Mouse (Mus musculus) thymus, postnatal 14 days (tissue): Measurements from ENCODE around the gene Nsdhl.

Experiments used
- DNase-seq: peaks from one replicate; pipeline ENCODE4 v3.0.0; 2021

The Nsdhl gene

GRCm38 (mm10) chrX:73005678-73006077 lies 87.3 kb downstream of the Nsdhl start:
- no peak for DNase-seq

DNA sequence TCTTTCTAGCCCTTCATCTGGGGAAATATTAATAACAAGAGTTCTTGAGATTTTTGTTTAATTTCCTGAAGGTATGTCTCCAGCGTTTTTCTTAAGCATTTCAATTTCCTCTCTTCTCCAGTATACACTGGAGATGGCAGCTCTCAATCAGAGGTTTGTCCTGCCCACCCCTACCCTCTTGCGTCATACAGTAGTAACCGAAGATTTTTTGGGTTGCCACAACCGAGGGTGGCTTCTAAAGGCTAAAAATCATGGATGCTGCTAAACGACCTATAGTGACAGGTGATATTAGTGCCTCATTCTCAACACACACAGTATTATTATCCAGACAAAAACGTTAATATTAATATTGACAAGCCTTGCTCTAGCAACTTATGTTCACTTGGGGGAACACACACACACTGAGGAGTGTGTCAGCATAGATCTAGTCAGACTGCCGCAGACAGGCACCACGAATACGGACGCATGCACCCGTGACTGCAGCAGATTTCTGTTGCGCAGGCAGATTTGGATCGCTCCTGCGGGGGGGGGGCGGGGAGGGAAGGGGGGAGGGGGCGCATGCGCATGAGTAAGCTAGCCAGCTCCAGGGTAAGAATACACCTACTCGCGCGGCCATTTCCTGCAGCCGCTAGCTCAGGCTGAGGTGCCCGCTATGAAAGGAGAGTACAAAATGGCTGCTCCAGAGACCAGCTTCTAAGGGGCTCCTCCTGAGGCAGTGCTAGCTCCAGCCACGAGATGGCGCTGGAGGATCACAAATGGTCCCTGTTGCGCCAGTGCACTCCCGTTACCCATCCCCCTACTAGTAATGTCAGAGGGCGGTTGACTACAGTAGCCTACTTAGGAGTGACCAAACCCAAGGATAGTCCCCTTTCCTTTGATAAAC lies 89.5 kb downstream of the Nsdhl start:
- peak; percentile 92 for DNase-seq
